Mouse (Mus musculus): ENCODE measurements around the gene D430041D05Rik. TPM values are rescaled to one million over a fixed set of nuclear protein-coding genes. Genes with fewer than 3 reads are reported as not detected.

Gene D430041D05Rik
- total and polyA plus RNA-seq, 2 experiments from 2014 or later, result 7.9 to 47.6 TPM

DNA sequence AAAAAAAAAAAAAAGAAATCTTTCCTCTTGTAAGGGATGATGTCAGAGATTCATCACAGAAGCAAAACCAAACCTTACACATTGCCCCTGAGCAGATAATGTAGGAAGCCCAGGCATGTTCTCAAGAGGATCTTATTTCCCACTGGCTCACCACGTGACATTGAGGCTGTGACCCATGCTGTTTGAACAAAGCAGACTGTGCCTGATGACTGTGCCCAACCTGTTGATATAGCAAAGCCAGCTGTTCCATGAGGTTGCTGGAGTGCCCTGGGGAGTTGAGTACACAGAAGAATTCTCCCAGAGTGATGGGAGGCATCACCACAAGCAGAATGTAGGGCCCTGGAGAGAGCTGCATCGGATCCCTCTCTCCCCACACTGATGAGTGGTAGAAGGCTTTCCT lies 274.9 kb downstream of the D430041D05Rik start:
- TF ChIP-seq CTCF (IDR thresholded peaks at IDR 0.05), result no peak
- ATAC-seq (ENCODE audit: low FRiP score) (no peak), DNase-seq (ENCODE audit: low spot score) (no peak)
- Histone ChIP-seq H3K9ac (replicated peaks; ENCODE audit: low read length, poor library complexity, severe bottlenecking) (no peak overlapping the region), H3K4me1 (ENCODE audit: insufficient read depth, low read length) (no peaks in the 10 kb centered on the region), H3K9me3 (ENCODE audit: low read length) (no peaks in the 10 kb centered on the region), H3K4me3 (ENCODE audit: low read depth, low read length) (no peak overlapping the region), H3K36me3 (ENCODE audit: insufficient read depth, low read length) (no peaks in the 10 kb centered on the region), H3K27me3 (ENCODE audit: insufficient read depth, low read length) (no peaks in the 10 kb centered on the region), H3K4me2 (ENCODE audit: low read depth, low read length, poor library complexity, severe bottlenecking) (no peak overlapping the region), H3K27ac (ENCODE audit: low read depth, low read length) (no peak overlapping the region)
- WGBS, result 68% methylated on average over 2 of the region's 2 CpGs

DNA sequence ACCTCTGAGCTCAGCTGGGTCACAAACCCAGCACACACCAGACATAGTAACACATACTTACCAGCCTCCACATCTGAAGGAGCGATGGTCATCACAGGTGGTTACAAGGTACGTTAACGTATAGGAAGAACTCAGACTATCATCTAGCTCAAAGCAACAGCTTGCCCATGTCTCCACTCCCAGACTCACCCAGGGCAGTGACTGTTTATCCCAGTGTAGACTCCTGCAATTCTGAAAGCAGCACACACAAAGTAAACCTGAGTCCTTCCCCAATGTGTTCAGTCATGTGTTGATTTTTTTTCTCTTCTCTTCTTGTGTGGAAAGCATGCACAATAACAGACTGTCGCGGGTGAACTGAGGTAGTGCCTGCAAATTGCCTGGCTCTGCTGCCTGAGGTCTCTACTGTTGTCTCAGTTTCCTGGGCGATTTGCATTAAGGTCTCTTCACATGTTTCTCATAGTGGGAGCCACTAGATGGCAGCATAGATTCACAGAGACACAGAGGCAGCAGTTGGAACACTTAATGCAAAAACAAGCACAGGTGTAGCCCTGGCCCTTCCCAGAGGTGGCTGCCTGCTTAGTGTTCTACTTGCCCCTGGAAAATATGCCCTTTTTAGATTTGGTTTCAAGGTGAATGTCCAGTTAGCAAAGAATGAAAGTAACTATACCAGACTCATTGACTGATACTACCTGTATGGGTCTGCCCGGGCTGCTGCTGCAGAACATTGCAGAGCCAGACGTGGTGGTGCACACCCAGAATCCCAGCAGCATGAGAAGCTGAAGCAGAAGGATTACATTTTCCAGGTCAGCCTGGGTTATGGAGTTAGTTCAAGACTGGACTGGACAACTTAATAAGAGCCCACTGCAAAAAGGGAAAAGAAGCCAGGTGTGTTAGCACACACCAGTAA lies 276.4 kb downstream of the D430041D05Rik start:
- Histone ChIP-seq H3K9me3 (ENCODE audit: low read length) (no peaks in the 10 kb centered on the region), H3K4me2 (ENCODE audit: low read depth, low read length, poor library complexity, severe bottlenecking) (no peak overlapping the region), H3K4me1 (ENCODE audit: insufficient read depth, low read length) (no peaks in the 10 kb centered on the region), H3K9ac (replicated peaks; ENCODE audit: low read length, poor library complexity, severe bottlenecking) (no peak overlapping the region), H3K36me3 (ENCODE audit: insufficient read depth, low read length) (no peaks in the 10 kb centered on the region), H3K4me3 (ENCODE audit: low read depth, low read length) (no peak overlapping the region), H3K27ac (ENCODE audit: low read depth, low read length) (no peak overlapping the region), H3K27me3 (ENCODE audit: insufficient read depth, low read length) (no peaks in the 10 kb centered on the region)
- DNase-seq (ENCODE audit: low spot score) (peak; percentile 91), ATAC-seq (ENCODE audit: low FRiP score) (peak; percentile 75)
- peak; percentile 99 for TF ChIP-seq CTCF (IDR thresholded peaks at IDR 0.05)
- 48% methylated on average over 8 of the region's 8 CpGs for WGBS

GRCm38 (mm10) chr2:104133042-104133810 lies 277.6 kb downstream of the D430041D05Rik start:
- Histone ChIP-seq H3K27ac (ENCODE audit: low read depth, low read length) (no peak overlapping the region), H3K4me2 (ENCODE audit: low read depth, low read length, poor library complexity, severe bottlenecking) (no peak overlapping the region), H3K9ac (replicated peaks; ENCODE audit: low read length, poor library complexity, severe bottlenecking) (no peak overlapping the region), H3K9me3 (ENCODE audit: low read length) (no peaks in the 10 kb centered on the region), H3K4me1 (ENCODE audit: insufficient read depth, low read length) (no peaks in the 10 kb centered on the region), H3K27me3 (ENCODE audit: insufficient read depth, low read length) (no peaks in the 10 kb centered on the region), H3K4me3 (ENCODE audit: low read depth, low read length) (no peak overlapping the region), H3K36me3 (ENCODE audit: insufficient read depth, low read length) (no peaks in the 10 kb centered on the region)
- no peak for TF ChIP-seq CTCF (IDR thresholded peaks at IDR 0.05)
- WGBS, result 55% methylated on average over 11 of the region's 12 CpGs
- ATAC-seq (ENCODE audit: low FRiP score) (no peak), DNase-seq (ENCODE audit: low spot score) (no peak)

DNA sequence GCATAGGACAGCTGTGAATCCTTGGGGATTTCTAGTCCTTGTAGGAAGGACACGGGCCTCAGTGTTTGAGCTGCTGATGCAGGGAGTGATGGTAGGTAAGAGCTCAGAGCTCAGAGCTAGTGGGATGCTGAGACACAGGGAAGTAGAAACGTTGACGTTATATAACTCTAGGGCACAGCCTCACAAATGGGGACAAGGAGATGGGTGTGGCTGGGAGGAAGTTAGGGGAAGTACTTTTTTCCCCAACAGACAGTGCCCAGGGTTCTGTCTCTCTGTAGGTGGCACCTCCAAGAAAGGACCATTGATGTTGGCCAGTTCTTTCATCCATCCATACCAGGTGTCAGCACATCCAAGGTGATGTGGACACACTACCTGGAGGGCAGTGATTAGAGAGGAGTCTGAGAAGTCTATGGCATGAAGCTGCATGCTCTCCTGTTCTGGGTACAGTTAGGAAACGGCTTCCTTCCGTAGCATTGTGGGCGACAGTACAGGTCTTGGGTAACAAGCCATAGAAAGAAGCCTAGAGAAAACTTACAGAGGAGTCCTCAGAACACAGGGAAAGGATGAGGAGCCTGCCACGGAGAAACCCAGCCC lies 278.4 kb downstream of the D430041D05Rik start:
- Histone ChIP-seq H3K27me3 (ENCODE audit: insufficient read depth, low read length) (no peaks in the 10 kb centered on the region), H3K27ac (ENCODE audit: low read depth, low read length) (no peak overlapping the region), H3K4me2 (ENCODE audit: low read depth, low read length, poor library complexity, severe bottlenecking) (no peak overlapping the region), H3K4me1 (ENCODE audit: insufficient read depth, low read length) (no peaks in the 10 kb centered on the region), H3K36me3 (ENCODE audit: insufficient read depth, low read length) (no peaks in the 10 kb centered on the region), H3K4me3 (ENCODE audit: low read depth, low read length) (no peak overlapping the region), H3K9ac (replicated peaks; ENCODE audit: low read length, poor library complexity, severe bottlenecking) (no peak overlapping the region), H3K9me3 (ENCODE audit: low read length) (no peaks in the 10 kb centered on the region)
- no peak for TF ChIP-seq CTCF (IDR thresholded peaks at IDR 0.05)
- 81% methylated on average over 7 of the region's 7 CpGs for WGBS
- no peak for DNase-seq (ENCODE audit: low spot score)
- no peak for ATAC-seq (ENCODE audit: low FRiP score)

DNA sequence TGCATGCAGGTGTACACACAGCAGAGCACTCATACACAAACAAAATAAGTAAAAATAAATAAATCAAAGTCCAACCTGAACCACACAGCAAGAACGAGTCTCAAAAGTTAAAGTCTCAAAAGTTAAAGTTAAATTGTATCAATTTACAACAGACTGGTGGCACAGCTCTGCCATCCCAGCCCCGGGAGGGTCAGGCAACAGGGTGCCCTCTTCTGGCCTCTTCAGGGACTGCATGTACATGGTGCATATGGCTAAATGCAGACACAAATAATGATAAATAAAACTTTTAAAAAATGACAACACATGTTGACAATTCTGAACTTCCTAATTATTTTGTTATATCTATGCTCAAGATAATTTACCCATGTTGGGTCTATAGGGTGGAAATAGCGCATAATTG lies 279.8 kb downstream of the D430041D05Rik start:
- Histone ChIP-seq H3K27ac (ENCODE audit: low read depth, low read length) (no peak overlapping the region), H3K27me3 (ENCODE audit: insufficient read depth, low read length) (no peaks in the 10 kb centered on the region), H3K4me2 (ENCODE audit: low read depth, low read length, poor library complexity, severe bottlenecking) (no peak overlapping the region), H3K9ac (replicated peaks; ENCODE audit: low read length, poor library complexity, severe bottlenecking) (no peak overlapping the region), H3K4me3 (ENCODE audit: low read depth, low read length) (no peak overlapping the region), H3K36me3 (ENCODE audit: insufficient read depth, low read length) (no peaks in the 10 kb centered on the region), H3K4me1 (ENCODE audit: insufficient read depth, low read length) (no peaks in the 10 kb centered on the region), H3K9me3 (ENCODE audit: low read length) (no peaks in the 10 kb centered on the region)
- DNase-seq (ENCODE audit: low spot score) (no peak), ATAC-seq (ENCODE audit: low FRiP score) (no peak)
- peak; percentile 67 for TF ChIP-seq CTCF (IDR thresholded peaks at IDR 0.05)
- 69% methylated on average over 3 of the region's 3 CpGs for WGBS

All from midbrain, postnatal 0 days (tissue).